Mouse (Mus musculus) CH12.LX (cell line): Measurements from ENCODE around the gene Ern1.

ENCODE experiments used
- CTCF ChIP-seq, 2 experiments: IDR thresholded peaks in 1 of 2; conservative IDR thresholded peaks in 1 of 2; 2 replicates each; pipeline ENCODE4 v1.5.1; 2011 to 2012; ENCODE audit warnings: low read depth in 2 of 2, low read length in 2 of 2, improper control_type of control experiment in 1 of 2, inconsistent platforms in 1 of 2, mild to moderate bottlenecking in 1 of 2, moderate library complexity in 1 of 2
- E2F4 ChIP-seq: IDR thresholded peaks from 2 replicates; pipeline ENCODE4 v1.6.1; 2011; ENCODE audit warnings: low read depth, low read length, improper control_type of control experiment; ENCODE audit not compliant: insufficient replicate concordance
- EP300 ChIP-seq: IDR thresholded peaks from 2 replicates; pipeline ENCODE4 v1.6.1; 2011; ENCODE audit warnings: low read length, improper control_type of control experiment
- IRF4 ChIP-seq: IDR thresholded peaks from 2 replicates; pipeline ENCODE4 v1.6.1; 2014; ENCODE audit warnings: low read depth, mild to moderate bottlenecking, inconsistent platforms, low read length, improper control_type of control experiment
- MAX ChIP-seq: IDR thresholded peaks from 2 replicates; pipeline ENCODE4 v1.6.1; 2011; ENCODE audit warnings: low read length, improper control_type of control experiment
- MAZ ChIP-seq: IDR thresholded peaks from 2 replicates; pipeline ENCODE4 v1.6.1; 2012; ENCODE audit warnings: low read depth, mild to moderate bottlenecking, inconsistent platforms, low read length, improper control_type of control experiment, moderate library complexity
- MXI1 ChIP-seq: IDR thresholded peaks from 2 replicates; pipeline ENCODE4 v1.6.1; 2011; ENCODE audit warnings: mild to moderate bottlenecking, low read depth, low read length, improper control_type of control experiment
- POLR2A ChIP-seq: IDR thresholded peaks from 2 replicates; pipeline ENCODE4 v1.6.1; 2011; ENCODE audit warnings: low read depth, mild to moderate bottlenecking, improper control_type of control experiment, low read length
- RCOR1 ChIP-seq: conservative IDR thresholded peaks from 2 replicates; pipeline ENCODE4 v1.6.1; 2012; ENCODE audit warnings: low read depth, mild to moderate bottlenecking, inconsistent platforms, low read length, improper control_type of control experiment
- TCF12 ChIP-seq: IDR thresholded peaks from 2 replicates; pipeline ENCODE4 v1.6.1; 2014; ENCODE audit warnings: low read depth, mild to moderate bottlenecking, inconsistent platforms, low read length, improper control_type of control experiment
- ZMIZ1 ChIP-seq: IDR thresholded peaks from 2 replicates; pipeline ENCODE4 v1.6.1; 2012; ENCODE audit warnings: low read depth, mild to moderate bottlenecking, inconsistent platforms, low read length, improper control_type of control experiment

DNA sequence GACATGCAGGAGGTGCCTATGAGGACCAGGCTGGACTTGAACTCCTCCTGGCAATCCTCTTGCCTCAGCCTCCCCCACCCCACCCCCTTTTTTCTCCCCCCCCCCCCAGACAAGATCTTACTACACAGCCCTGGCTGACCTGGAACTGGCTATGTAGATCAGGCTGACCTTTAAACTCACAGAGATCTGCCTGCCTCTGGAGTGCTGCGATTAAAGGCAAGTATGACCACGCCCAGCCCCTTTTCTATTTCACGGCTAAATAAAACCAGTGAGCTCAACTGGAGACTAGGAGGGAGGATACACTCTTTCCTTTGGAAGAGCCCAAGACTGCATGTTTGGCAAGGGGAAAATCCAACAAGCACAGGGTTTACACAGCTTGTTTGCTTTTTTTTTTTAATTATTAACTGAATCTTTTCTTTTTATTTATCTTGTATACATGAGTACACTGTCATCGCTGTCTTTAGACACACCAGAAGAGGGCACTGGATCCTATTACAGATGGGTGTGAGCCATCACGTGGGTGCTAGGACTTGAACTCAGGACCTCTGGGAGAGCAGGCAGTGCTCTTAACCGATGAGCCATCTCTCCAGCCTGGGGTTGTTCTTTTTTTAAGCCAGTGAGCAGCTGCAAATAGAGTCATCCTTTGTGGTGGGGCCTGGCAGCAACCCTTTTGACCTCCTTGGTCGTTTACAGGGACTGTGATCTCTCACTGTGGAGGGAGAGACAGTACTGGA, 94.9 kb downstream of the Ern1 start:
- no peak for TF ChIP-seq POLR2A
- no peak for TF ChIP-seq CTCF (conservative IDR thresholded peaks at IDR 0.05 in 1 of 2, IDR thresholded peaks at IDR 0.05 in 1 of 2; ENCODE audit: low read depth in 2 of 2, low read length in 2 of 2)
- no peak for TF ChIP-seq TCF12
- TF ChIP-seq MAZ = no peak
- TF ChIP-seq ZMIZ1 = no peak
- no peak for TF ChIP-seq IRF4
- TF ChIP-seq RCOR1 = no peak
- TF ChIP-seq MXI1 = no peak
- TF ChIP-seq EP300 = no peak
- no peak for TF ChIP-seq E2F4
- TF ChIP-seq MAX = no peak
